Mouse (Mus musculus) liver, embryonic 15.5 days (tissue): ENCODE results near the gene Ablim1. TPM values are rescaled to one million over a fixed set of nuclear protein-coding genes. Genes with fewer than 3 reads are reported as not detected.

Experiments used
- ATAC-seq: fragments of 200-750 bp; cut with Nextera tagmentation; 2 replicates; pipeline ENCODE4 v1.8.0; 2017; ENCODE audit warnings: moderate number of reproducible peaks, mild to moderate bottlenecking, moderate library complexity; ENCODE audit not compliant: insufficient read depth
- H3K27ac ChIP-seq: fragments of 300-500 bp; sonication (generic); replicated peaks from 2 replicates; pipeline ENCODE4 v1.5.1; 2015; ENCODE audit warnings: mild to moderate bottlenecking, inconsistent platforms
- H3K27me3 ChIP-seq: fragments of 300-500 bp; sonication (generic); 2 replicates; pipeline ENCODE4 v1.6.1; 2015; ENCODE audit warnings: mild to moderate bottlenecking, inconsistent platforms
- H3K36me3 ChIP-seq: fragments of 300-500 bp; sonication (generic); replicated peaks from 2 replicates; pipeline ENCODE4 v1.6.1; 2015; ENCODE audit warnings: moderate library complexity, mild to moderate bottlenecking, inconsistent platforms
- H3K4me1 ChIP-seq: fragments of 300-500 bp; sonication (generic); replicated peaks from 2 replicates; pipeline ENCODE4 v1.6.1; 2015; ENCODE audit warnings: inconsistent platforms
- H3K4me2 ChIP-seq: fragments of 300-500 bp; sonication (generic); 2 replicates; pipeline ENCODE4 v1.6.1; 2015; ENCODE audit warnings: moderate library complexity, mild to moderate bottlenecking, inconsistent platforms
- H3K4me3 ChIP-seq: fragments of 300-500 bp; sonication (generic); replicated peaks from 2 replicates; pipeline ENCODE4 v1.5.1; 2015; ENCODE audit warnings: mild to moderate bottlenecking, inconsistent platforms
- H3K9ac ChIP-seq: fragments of 300-500 bp; sonication (generic); 2 replicates; pipeline ENCODE4 v1.6.1; 2015; ENCODE audit warnings: moderate library complexity, mild to moderate bottlenecking, inconsistent platforms
- H3K9me3 ChIP-seq: fragments of 300-500 bp; sonication (generic); replicated peaks from 2 replicates; pipeline ENCODE4 v1.6.1; 2016; ENCODE audit warnings: inconsistent platforms
- WGBS: fragments of 180-500 bp; shearing (Covaris S2); methylation state at CpG from one replicate; pipeline ENCODE4 v1.1.7; 2015; ENCODE audit warnings: mixed read lengths; ENCODE audit not compliant: insufficient replicate concordance; 5-methylcytosine and 5-hydroxymethylcytosine counted together
- polyA plus RNA-seq: library from polyadenylated mRNA; unstranded; fragments of >200 nt; fragmentation: Nextera tagmentation; extraction: Ambion mirVana; gene quantifications from 2 replicates; pipeline ENCODE4 v1.2.1, GENCODE M21; 2015

Ablim1 gene
- polyA plus RNA-seq, 1 experiment from 2014 or later = 9.5 TPM

DNA sequence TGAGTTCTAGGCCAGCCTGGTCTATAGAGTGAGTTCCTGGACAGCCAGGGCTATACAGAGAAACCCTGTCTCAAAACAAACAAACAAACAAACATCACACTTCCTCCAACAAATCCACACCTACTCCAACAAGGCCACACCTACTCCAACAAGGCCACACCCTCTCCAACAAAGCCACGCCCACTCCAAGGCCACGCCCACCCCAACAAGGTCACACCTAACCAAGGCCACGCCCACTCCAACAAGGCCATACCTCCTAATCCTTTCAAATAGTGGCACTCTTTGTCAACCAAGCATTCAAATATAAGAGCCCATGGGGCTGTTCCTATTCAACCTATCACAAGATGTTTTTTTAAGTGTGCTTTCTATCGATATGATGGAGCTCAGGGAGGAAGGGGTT, 288.2 kb downstream of the Ablim1 start:
- Histone ChIP-seq H3K36me3 (no peaks in the 10 kb centered on the region), H3K9ac (no peak overlapping the region), H3K4me1 (no peaks in the 10 kb centered on the region), H3K9me3 (no peaks in the 10 kb centered on the region), H3K27ac (no peak overlapping the region), H3K4me2 (no peak overlapping the region), H3K4me3 (no peak overlapping the region), H3K27me3 (no peaks in the 10 kb centered on the region)
- 51% methylated on average over 4 of the region's 4 CpGs for WGBS
- no peak for ATAC-seq

DNA sequence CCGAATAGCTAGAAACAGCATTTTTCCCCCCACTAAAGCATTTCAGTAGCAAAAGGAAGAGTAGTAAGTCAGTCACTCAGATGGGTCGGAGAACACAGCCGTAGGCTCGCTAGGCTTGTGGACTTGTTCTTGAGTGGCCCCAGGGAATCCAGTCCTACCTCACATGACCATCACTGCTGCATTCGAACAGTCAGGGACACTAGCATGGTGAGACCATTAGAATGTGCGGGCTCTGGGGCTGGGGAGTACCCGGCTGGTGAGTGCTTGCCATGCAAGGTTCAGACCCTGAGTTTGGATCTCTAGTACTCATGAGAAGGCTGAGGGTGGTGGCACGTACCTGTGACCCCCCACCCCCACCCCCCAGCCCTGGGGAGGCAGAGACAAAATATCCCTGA, 296.9 kb downstream of the Ablim1 start:
- no peak overlapping the region for H3K4me2 ChIP-seq
- 54% methylated on average over 8 of the region's 8 CpGs for WGBS
- no peaks in the 10 kb centered on the region for H3K4me1 ChIP-seq
- no peak overlapping the region for H3K4me3 ChIP-seq
- peaks cover 9% of the 10 kb centered on the region; the same call in 1 of the 2 replicates for H3K27me3 ChIP-seq
- ATAC-seq = no peak
- no peak overlapping the region for H3K9ac ChIP-seq
- no peaks in the 10 kb centered on the region for H3K36me3 ChIP-seq
- H3K9me3 ChIP-seq = no peaks in the 10 kb centered on the region
- no peak overlapping the region for H3K27ac ChIP-seq

DNA sequence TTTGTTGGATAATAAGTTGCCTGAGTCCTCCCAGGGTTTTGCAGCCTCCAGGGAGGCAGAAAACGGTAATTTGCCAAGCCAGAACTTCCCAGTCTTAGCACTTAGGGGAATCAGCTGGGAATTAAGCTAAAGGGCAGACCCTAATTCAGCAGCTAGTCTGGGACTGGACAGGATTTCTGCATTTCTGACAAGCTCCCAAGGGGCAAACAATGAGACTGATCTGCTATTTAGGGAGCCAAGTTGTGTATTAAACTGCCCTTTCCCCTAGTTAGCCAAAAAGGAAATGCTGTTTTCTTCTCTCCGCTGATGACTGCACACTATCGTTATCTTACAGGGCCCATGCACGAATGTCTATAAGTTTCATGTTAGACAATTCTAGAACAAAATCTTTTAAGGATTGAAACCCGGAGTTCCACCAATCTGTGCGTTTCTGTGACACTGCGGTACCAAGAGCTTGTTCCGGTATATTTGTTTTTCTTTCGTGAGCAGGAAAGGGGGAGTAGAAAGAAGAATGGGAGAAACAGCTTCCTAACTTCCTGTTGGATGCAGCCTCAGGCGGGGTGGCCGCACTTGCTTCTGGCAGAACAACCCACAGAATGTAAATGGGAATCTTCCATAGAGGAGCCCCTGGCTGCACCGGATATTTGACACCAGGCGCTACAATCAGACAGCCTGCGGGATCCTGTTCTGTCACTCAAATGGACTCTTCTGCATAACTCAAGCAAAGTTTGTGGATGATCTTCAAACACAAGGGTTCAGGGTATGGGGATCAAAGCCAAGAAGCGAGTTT, 297.5 kb downstream of the Ablim1 start:
- ATAC-seq = no peak
- 14% methylated on average over 15 of the region's 15 CpGs for WGBS

DNA sequence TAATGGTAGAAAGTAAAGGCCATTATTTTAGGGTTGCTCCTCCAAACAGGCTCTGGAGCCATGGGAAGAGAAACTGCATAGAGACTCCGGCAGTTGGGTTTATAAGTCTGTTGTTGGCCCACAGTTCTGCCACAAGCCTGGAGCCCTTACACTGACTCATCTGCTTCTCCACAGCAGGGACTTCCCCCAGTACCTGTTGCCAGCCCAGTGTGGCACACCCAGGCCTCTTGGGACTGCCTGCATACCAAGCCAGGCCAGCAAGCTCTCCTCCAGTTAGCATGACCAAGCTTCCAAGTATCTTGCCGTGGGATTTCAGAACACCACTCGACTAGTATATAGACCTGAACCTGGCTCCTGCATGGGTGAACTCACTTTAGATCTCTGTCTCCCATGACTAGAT, 299.9 kb downstream of the Ablim1 start:
- ATAC-seq = no peak
- Histone ChIP-seq H3K36me3 (no peaks in the 10 kb centered on the region), H3K27me3 (peaks cover 13% of the 10 kb centered on the region), H3K27ac (no peak overlapping the region), H3K9me3 (no peaks in the 10 kb centered on the region), H3K4me3 (no peak overlapping the region), H3K4me1 (no peaks in the 10 kb centered on the region), H3K9ac (no peak overlapping the region), H3K4me2 (no peak overlapping the region)
- WGBS = 65% methylated on average over 3 of the region's 3 CpGs

More for the DNA sequence above, 297.5 kb downstream of the Ablim1 start:
- Histone ChIP-seq H3K4me2 (no peak overlapping the region), H3K4me3 (no peak overlapping the region), H3K27me3 (peaks cover 9% of the 10 kb centered on the region; the same call in 1 of the 2 replicates), H3K9ac (no peak overlapping the region), H3K36me3 (no peaks in the 10 kb centered on the region), H3K9me3 (no peaks in the 10 kb centered on the region), H3K27ac (no peak overlapping the region), H3K4me1 (no peaks in the 10 kb centered on the region)

DNA sequence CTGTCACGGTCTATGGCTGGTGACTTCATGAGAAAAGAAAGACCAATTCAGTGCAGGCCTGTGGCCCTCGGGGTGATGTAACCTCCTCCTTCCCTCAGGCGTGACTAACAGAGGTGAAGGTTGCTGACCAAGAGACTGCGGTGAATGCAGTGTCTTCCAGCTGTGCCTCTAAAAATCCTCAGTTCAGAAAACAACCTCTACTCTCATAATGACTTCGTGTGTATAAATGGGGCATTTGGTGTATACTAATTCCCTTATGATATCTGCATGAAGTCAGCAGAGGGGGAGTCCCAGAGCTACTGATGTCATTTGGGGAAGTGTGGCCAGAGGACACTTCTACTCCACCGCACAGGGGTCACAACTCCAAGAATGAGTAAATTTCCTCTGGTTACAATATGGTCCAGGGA, 301.4 kb downstream of the Ablim1 start:
- Histone ChIP-seq H3K36me3 (no peaks in the 10 kb centered on the region), H3K4me2 (no peak overlapping the region), H3K4me3 (no peak overlapping the region), H3K9ac (no peak overlapping the region), H3K9me3 (no peaks in the 10 kb centered on the region), H3K27ac (no peak overlapping the region), H3K27me3 (peaks cover 28% of the 10 kb centered on the region), H3K4me1 (no peaks in the 10 kb centered on the region)
- ATAC-seq = no peak
- 43% methylated on average over 6 of the region's 6 CpGs for WGBS

DNA sequence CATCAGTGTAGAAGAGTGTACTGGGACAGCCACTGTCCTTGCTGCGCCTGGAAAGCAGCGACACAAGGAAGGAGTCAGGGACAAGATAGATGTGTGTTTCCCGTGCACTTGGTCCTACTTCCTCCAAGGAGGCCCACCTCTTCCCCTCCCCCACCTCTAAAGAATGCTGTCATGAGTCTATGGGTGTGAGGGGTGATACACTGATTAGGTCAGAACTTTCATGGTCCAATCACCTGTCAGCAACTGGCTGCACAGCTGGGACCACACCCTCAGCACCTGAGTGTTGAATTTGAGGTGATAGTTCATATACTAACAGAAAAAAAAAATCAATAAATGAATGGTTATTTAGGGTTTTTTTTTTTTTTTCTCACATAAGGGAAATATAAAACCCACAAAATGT, 302.7 kb downstream of the Ablim1 start:
- ATAC-seq = no peak
- no peak overlapping the region for H3K4me3 ChIP-seq
- no peaks in the 10 kb centered on the region for H3K36me3 ChIP-seq
- H3K27ac ChIP-seq = no peak overlapping the region
- WGBS = 18% methylated on average over 3 of the region's 3 CpGs
- no peaks in the 10 kb centered on the region for H3K4me1 ChIP-seq
- H3K9me3 ChIP-seq = no peaks in the 10 kb centered on the region
- H3K27me3 ChIP-seq = peaks cover 32% of the 10 kb centered on the region
- H3K9ac ChIP-seq = no peak overlapping the region
- no peak overlapping the region for H3K4me2 ChIP-seq

DNA sequence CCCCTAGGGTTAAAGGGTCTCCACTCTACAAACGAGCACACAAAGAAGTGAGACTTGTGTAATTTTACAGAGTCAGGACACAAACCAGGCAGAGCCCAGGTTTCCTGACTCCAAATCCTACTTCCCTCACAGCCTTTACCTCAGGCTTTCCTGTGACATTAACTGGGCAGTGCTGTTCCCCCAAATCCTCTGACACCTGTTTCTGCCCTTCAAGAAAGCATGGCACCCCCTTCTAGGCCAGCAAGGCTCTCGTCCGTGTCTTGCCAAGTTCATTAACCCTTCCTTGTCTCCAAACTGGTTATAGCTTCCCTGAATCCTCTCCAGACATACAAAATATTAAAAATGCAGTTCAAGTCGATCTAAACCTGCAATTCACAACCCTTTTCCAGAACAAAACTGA, 304.7 kb downstream of the Ablim1 start:
- Histone ChIP-seq H3K4me1 (no peaks in the 10 kb centered on the region), H3K4me2 (no peak overlapping the region), H3K27me3 (peaks cover 45% of the 10 kb centered on the region), H3K4me3 (no peak overlapping the region), H3K9ac (no peak overlapping the region), H3K27ac (no peak overlapping the region), H3K36me3 (no peaks in the 10 kb centered on the region), H3K9me3 (no peaks in the 10 kb centered on the region)
- WGBS = 39% methylated on average over 4 of the region's 4 CpGs
- no peak for ATAC-seq

DNA sequence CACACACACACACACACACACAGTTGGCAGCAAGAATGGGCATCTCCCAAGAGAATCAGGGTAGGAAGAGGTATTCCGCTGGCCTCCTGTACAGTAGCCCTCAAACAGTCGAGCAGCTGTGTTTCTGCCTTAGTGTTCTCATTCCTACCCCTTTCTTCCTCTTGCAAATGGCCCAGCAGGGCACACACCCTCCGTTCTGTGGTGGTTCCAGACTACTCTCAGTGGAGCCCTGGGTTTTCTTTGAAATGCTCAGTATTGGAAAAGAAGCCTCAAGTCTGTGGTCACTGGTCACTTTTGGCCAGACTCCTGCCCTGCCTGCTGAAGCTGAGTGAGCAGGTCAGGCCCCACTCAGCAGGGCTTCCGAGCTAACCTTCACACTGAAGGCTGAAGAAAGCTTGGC, 305.1 kb downstream of the Ablim1 start:
- no peaks in the 10 kb centered on the region for H3K9me3 ChIP-seq
- H3K4me3 ChIP-seq = no peak overlapping the region
- H3K27me3 ChIP-seq = peaks cover 46% of the 10 kb centered on the region
- WGBS = 53% methylated on average over 4 of the region's 4 CpGs
- H3K27ac ChIP-seq = no peak overlapping the region
- H3K4me2 ChIP-seq = no peak overlapping the region
- H3K4me1 ChIP-seq = no peaks in the 10 kb centered on the region
- ATAC-seq = no peak
- no peaks in the 10 kb centered on the region for H3K36me3 ChIP-seq
- no peak overlapping the region for H3K9ac ChIP-seq

DNA sequence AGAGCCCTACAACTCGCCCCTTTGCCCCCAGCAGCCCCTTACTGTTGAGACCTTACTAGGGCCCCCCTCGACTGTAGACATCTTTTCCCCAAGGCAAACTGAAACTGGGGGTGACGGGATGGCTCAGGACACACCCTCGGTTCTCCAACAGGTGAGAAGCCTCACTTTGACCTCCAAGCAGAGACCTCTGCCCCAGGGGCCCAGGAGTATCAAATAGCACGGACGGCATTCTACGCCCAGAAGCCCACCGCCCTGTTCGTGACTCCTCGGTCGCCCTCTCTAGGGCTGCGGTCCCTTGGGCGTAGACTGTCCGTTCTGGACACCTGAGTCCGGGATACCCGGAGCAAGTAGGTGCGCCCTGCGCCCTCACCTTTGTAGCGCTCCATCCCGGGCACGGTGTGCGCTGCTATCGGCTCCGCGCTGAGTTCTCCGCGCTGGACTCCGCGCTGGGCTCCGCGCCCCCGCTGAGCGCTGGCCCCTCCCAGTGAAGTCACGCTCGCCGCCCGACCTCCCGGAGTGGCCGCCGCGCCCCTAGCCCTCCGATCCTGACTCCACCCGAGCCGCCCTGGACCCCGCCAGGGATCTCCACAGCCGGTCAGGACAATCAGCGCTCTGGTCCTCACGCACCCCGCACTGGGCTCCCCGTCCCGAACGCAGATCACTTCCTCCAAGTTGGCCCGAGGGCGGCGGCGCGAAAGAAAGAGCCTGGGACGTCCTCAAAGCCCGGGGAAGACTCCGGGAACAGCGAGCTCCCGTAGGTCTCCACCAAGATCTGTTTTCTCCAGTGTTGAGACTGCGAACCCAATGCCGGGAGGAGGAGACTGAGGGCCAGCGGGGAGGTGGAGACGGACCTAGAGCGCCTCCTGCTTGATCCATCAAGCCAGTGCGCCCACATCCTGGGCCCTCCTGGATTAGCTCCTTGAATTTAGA, 306.7 kb downstream of the Ablim1 start, which contains the start of gene Afap1l2:
TSS of gene Afap1l2 (minus strand) at position 448 of the 930 bp plus-strand sequence.
- WGBS = 2% methylated on average over 68 of the region's 68 CpGs
- ATAC-seq = no peak
- H3K27ac ChIP-seq = no peak within 1 kb of the TSS
- H3K9me3 ChIP-seq = no peaks in the 10 kb centered on the region
- H3K4me3 ChIP-seq = peak within 1 kb of the TSS; percentile 48
- H3K36me3 ChIP-seq = no peaks in the 10 kb centered on the region
- H3K27me3 ChIP-seq = peaks cover 52% of the 10 kb centered on the region
- peak within 1 kb of the TSS; percentile 62 for H3K4me2 ChIP-seq
- H3K4me1 ChIP-seq = no peaks in the 10 kb centered on the region
- no peak within 1 kb of the TSS for H3K9ac ChIP-seq

DNA sequence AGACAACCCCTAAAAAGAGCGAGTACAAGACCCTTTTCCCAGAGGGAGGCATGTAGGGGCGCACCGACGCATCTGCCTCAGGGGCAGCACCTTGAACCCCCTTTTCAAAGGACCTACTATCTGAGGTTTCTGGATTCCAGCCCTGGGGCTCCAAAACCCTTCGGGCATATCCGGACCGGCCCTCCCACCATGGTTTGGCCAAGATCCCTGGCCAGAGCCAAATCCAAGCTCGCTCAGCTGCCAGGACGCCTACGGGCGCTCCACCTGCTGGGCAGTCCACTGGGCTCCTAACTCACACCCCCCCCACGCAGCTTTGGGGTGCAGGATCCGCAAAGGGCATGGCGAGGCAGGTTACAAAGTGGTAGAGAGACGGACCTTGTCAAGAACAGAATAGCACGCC, 307.4 kb downstream of the Ablim1 start:
- Histone ChIP-seq H3K27ac (no peak overlapping the region), H3K9me3 (no peaks in the 10 kb centered on the region), H3K4me2 (peak overlapping the region; percentile 62; the same call in 1 of the 2 replicates), H3K27me3 (peaks cover 52% of the 10 kb centered on the region), H3K9ac (no peak overlapping the region), H3K4me1 (no peaks in the 10 kb centered on the region), H3K4me3 (peak overlapping the region; percentile 48), H3K36me3 (no peaks in the 10 kb centered on the region)
- no peak for ATAC-seq
- WGBS = 60% methylated on average over 16 of the region's 16 CpGs

DNA sequence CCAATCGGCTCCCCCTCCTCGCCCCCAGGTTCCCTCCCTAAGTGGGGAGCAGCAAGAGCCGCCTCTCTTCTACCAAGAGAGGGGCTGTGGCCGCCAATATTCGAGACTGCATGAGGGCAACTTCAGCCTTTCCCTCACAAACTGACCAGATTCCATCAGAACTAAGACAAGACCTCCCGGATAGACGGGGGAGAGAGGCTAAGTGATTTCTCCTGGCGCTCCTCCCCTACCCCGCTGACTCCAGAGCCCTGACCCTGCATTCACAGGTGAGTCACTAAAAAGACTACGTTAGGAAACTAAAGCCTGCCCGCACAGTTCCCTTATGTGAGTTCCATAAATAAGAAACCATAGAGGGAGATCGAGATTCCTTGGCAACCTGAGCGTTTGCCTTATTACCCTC, 307.9 kb downstream of the Ablim1 start:
- H3K4me2 ChIP-seq = no peak overlapping the region
- H3K4me1 ChIP-seq = no peaks in the 10 kb centered on the region
- ATAC-seq = no peak
- peak overlapping the region; percentile 48; the same call in 1 of the 2 replicates for H3K4me3 ChIP-seq
- H3K9me3 ChIP-seq = no peaks in the 10 kb centered on the region
- H3K27me3 ChIP-seq = peaks cover 52% of the 10 kb centered on the region
- no peak overlapping the region for H3K9ac ChIP-seq
- H3K27ac ChIP-seq = no peak overlapping the region
- H3K36me3 ChIP-seq = no peaks in the 10 kb centered on the region
- 52% methylated on average over 13 of the region's 13 CpGs for WGBS
